Mouse (Mus musculus): ENCODE data around the gene Neil1. TPM values are rescaled to one million over a fixed set of nuclear protein-coding genes. Genes with fewer than 3 reads are reported as not detected.
A peak's percentile ranks its signal among the peaks of the same experiment; 100 is the strongest.

Neil1 gene
- polyA plus RNA-seq, 1 experiment from 2014 or later: 6.6 TPM

GRCm38 (mm10) chr9:57157499-57157898 is 9.4 kb upstream of the Neil1 start:
- Histone ChIP-seq H3K36me3 (ENCODE audit: control insufficient read depth, insufficient read depth, low read length) (no peaks in the 10 kb centered on the region; the same call in 1 of the 2 replicates), H3K4me1 (ENCODE audit: control insufficient read depth, insufficient read depth, low read length) (peaks cover 5% of the 10 kb centered on the region; the same call in 1 of the 2 replicates), H3K9ac (ENCODE audit: low read length) (peak overlapping the region; percentile 73), H3K4me2 (ENCODE audit: low read depth) (peak overlapping the region; percentile 68), H3K9me3 (ENCODE audit: control insufficient read depth, low read length) (no peaks in the 10 kb centered on the region), H3K4me3 (ENCODE audit: low read depth, low read length) (peak overlapping the region; percentile 70), H3K27ac (ENCODE audit: low read depth, low read length) (no peak overlapping the region), H3K27me3 (ENCODE audit: control insufficient read depth, insufficient read depth, low read length) (no peaks in the 10 kb centered on the region)
- ATAC-seq (ENCODE audit: insufficient read depth, low FRiP score, low TSS enrichment) (no peak), DNase-seq (ENCODE audit: low spot score) (no peak)
- WGBS: 42% methylated on average over 13 of the region's 13 CpGs

GRCm38 (mm10) chr9:57156823-57157222 is 8.7 kb upstream of the Neil1 start:
- H3K4me1 ChIP-seq (ENCODE audit: control insufficient read depth, insufficient read depth, low read length): peaks cover 5% of the 10 kb centered on the region; the same call in 1 of the 2 replicates
- H3K4me3 ChIP-seq (ENCODE audit: low read depth, low read length): no peak overlapping the region
- no peak overlapping the region for H3K4me2 ChIP-seq (ENCODE audit: low read depth)
- DNase-seq (ENCODE audit: low spot score) (no peak), ATAC-seq (ENCODE audit: insufficient read depth, low FRiP score, low TSS enrichment) (no peak)
- no peak overlapping the region for H3K27ac ChIP-seq (ENCODE audit: low read depth, low read length)
- no peaks in the 10 kb centered on the region for H3K27me3 ChIP-seq (ENCODE audit: control insufficient read depth, insufficient read depth, low read length)
- WGBS: 89% methylated on average over 8 of the region's 8 CpGs
- no peaks in the 10 kb centered on the region; the same call in 1 of the 2 replicates for H3K36me3 ChIP-seq (ENCODE audit: control insufficient read depth, insufficient read depth, low read length)
- no peak overlapping the region for H3K9ac ChIP-seq (ENCODE audit: low read length)
- H3K9me3 ChIP-seq (ENCODE audit: control insufficient read depth, low read length): no peaks in the 10 kb centered on the region

GRCm38 (mm10) chr9:57156383-57156782 is 8.3 kb upstream of the Neil1 start:
- Histone ChIP-seq H3K9ac (ENCODE audit: low read length) (no peak overlapping the region), H3K27me3 (ENCODE audit: control insufficient read depth, insufficient read depth, low read length) (no peaks in the 10 kb centered on the region), H3K9me3 (ENCODE audit: control insufficient read depth, low read length) (no peaks in the 10 kb centered on the region), H3K27ac (ENCODE audit: low read depth, low read length) (no peak overlapping the region), H3K4me3 (ENCODE audit: low read depth, low read length) (no peak overlapping the region), H3K4me2 (ENCODE audit: low read depth) (no peak overlapping the region), H3K4me1 (ENCODE audit: control insufficient read depth, insufficient read depth, low read length) (peaks cover 5% of the 10 kb centered on the region; the same call in 1 of the 2 replicates), H3K36me3 (ENCODE audit: control insufficient read depth, insufficient read depth, low read length) (no peaks in the 10 kb centered on the region; the same call in 1 of the 2 replicates)
- WGBS: 93% methylated on average over 7 of the region's 7 CpGs
- DNase-seq (ENCODE audit: low spot score) (no peak), ATAC-seq (ENCODE audit: insufficient read depth, low FRiP score, low TSS enrichment) (no peak)

- peaks cover 6% of the 10 kb centered on the region; the same call in 1 of the 2 replicates for H3K4me1 ChIP-seq (ENCODE audit: control insufficient read depth, insufficient read depth, low read length)
- no peaks in the 10 kb centered on the region; the same call in 1 of the 2 replicates for H3K36me3 ChIP-seq (ENCODE audit: control insufficient read depth, insufficient read depth, low read length)
- H3K4me3 ChIP-seq (ENCODE audit: low read depth, low read length): no peak overlapping the region
- H3K9me3 ChIP-seq (ENCODE audit: control insufficient read depth, low read length): no peaks in the 10 kb centered on the region
- H3K27me3 ChIP-seq (ENCODE audit: control insufficient read depth, insufficient read depth, low read length): no peaks in the 10 kb centered on the region
- no peak overlapping the region for H3K4me2 ChIP-seq (ENCODE audit: low read depth)
- 49% methylated on average over 6 of the region's 6 CpGs for WGBS
- DNase-seq (ENCODE audit: low spot score): no peak
- no peak overlapping the region for H3K9ac ChIP-seq (ENCODE audit: low read length)
- ATAC-seq (ENCODE audit: insufficient read depth, low FRiP score, low TSS enrichment): no peak
- H3K27ac ChIP-seq (ENCODE audit: low read depth, low read length): no peak overlapping the region
Measured at GRCm38 (mm10) chr9:57152331-57152730, 4.2 kb upstream of the Neil1 start.

GRCm38 (mm10) chr9:57150192-57150591 is 2.1 kb upstream of the Neil1 start:
- ATAC-seq (ENCODE audit: insufficient read depth, low FRiP score, low TSS enrichment) (no peak), DNase-seq (ENCODE audit: low spot score) (no peak)
- Histone ChIP-seq H3K9me3 (ENCODE audit: control insufficient read depth, low read length) (no peaks in the 10 kb centered on the region), H3K4me3 (ENCODE audit: low read depth, low read length) (no peak overlapping the region), H3K9ac (ENCODE audit: low read length) (no peak overlapping the region), H3K4me2 (ENCODE audit: low read depth) (no peak overlapping the region), H3K4me1 (ENCODE audit: control insufficient read depth, insufficient read depth, low read length) (peaks cover 7% of the 10 kb centered on the region; the same call in 1 of the 2 replicates), H3K27ac (ENCODE audit: low read depth, low read length) (no peak overlapping the region), H3K27me3 (ENCODE audit: control insufficient read depth, insufficient read depth, low read length) (no peaks in the 10 kb centered on the region; the same call in 1 of the 2 replicates), H3K36me3 (ENCODE audit: control insufficient read depth, insufficient read depth, low read length) (no peaks in the 10 kb centered on the region; the same call in 1 of the 2 replicates)
- WGBS: 88% methylated on average over 5 of the region's 5 CpGs

GRCm38 (mm10) chr9:57149021-57149420 is 916 bp upstream of the Neil1 start:
- H3K4me2 ChIP-seq (ENCODE audit: low read depth): peak overlapping the region; percentile 74
- no peak for ATAC-seq (ENCODE audit: insufficient read depth, low FRiP score, low TSS enrichment)
- no peaks in the 10 kb centered on the region; the same call in 1 of the 2 replicates for H3K27me3 ChIP-seq (ENCODE audit: control insufficient read depth, insufficient read depth, low read length)
- WGBS: 76% methylated on average over 6 of the region's 6 CpGs
- no peaks in the 10 kb centered on the region for H3K36me3 ChIP-seq (ENCODE audit: control insufficient read depth, insufficient read depth, low read length)
- peaks cover 7% of the 10 kb centered on the region; the same call in 1 of the 2 replicates for H3K4me1 ChIP-seq (ENCODE audit: control insufficient read depth, insufficient read depth, low read length)
- DNase-seq (ENCODE audit: low spot score): no peak
- H3K4me3 ChIP-seq (ENCODE audit: low read depth, low read length): no peak overlapping the region; the same call in 1 of the 2 replicates
- H3K27ac ChIP-seq (ENCODE audit: low read depth, low read length): no peak overlapping the region
- peak overlapping the region; percentile 68 for H3K9ac ChIP-seq (ENCODE audit: low read length)
- H3K9me3 ChIP-seq (ENCODE audit: control insufficient read depth, low read length): no peaks in the 10 kb centered on the region

- H3K4me1 ChIP-seq (ENCODE audit: control insufficient read depth, insufficient read depth, low read length): peaks cover 7% of the 10 kb centered on the region; the same call in 1 of the 2 replicates
- H3K9me3 ChIP-seq (ENCODE audit: control insufficient read depth, low read length): no peaks in the 10 kb centered on the region
- no peaks in the 10 kb centered on the region; the same call in 1 of the 2 replicates for H3K27me3 ChIP-seq (ENCODE audit: control insufficient read depth, insufficient read depth, low read length)
- no peak overlapping the region for H3K27ac ChIP-seq (ENCODE audit: low read depth, low read length)
- WGBS: 9% methylated on average over 19 of the region's 19 CpGs
- ATAC-seq (ENCODE audit: insufficient read depth, low FRiP score, low TSS enrichment): peak; percentile 33; the same call in 1 of the 2 replicates
- H3K9ac ChIP-seq (ENCODE audit: low read length): peak overlapping the region; percentile 68
- H3K4me2 ChIP-seq (ENCODE audit: low read depth): peak overlapping the region; percentile 74
- H3K4me3 ChIP-seq (ENCODE audit: low read depth, low read length): peak overlapping the region; percentile 47
- no peaks in the 10 kb centered on the region for H3K36me3 ChIP-seq (ENCODE audit: control insufficient read depth, insufficient read depth, low read length)
- no peak for DNase-seq (ENCODE audit: low spot score)
Measured at GRCm38 (mm10) chr9:57147205-57148143, 631 bp downstream of the Neil1 start.

GRCm38 (mm10) chr9:57146451-57147066 is 1.5 kb downstream of the Neil1 start:
- 86% methylated on average over 17 of the region's 17 CpGs for WGBS
- ATAC-seq (ENCODE audit: insufficient read depth, low FRiP score, low TSS enrichment): no peak

More at GRCm38 (mm10) chr9:57146451-57147066, 1.5 kb downstream of the Neil1 start:
- Histone ChIP-seq H3K9me3 (ENCODE audit: control insufficient read depth, low read length) (no peaks in the 10 kb centered on the region), H3K4me1 (ENCODE audit: control insufficient read depth, insufficient read depth, low read length) (peaks cover 7% of the 10 kb centered on the region; the same call in 1 of the 2 replicates), H3K4me3 (ENCODE audit: low read depth, low read length) (no peak overlapping the region), H3K9ac (ENCODE audit: low read length) (no peak overlapping the region), H3K27me3 (ENCODE audit: control insufficient read depth, insufficient read depth, low read length) (no peaks in the 10 kb centered on the region; the same call in 1 of the 2 replicates), H3K36me3 (ENCODE audit: control insufficient read depth, insufficient read depth, low read length) (peaks cover 5% of the 10 kb centered on the region), H3K27ac (ENCODE audit: low read depth, low read length) (no peak overlapping the region), H3K4me2 (ENCODE audit: low read depth) (no peak overlapping the region)
- DNase-seq (ENCODE audit: low spot score): no peak
